Mouse (Mus musculus): ENCODE measurements around the gene Col16a1. TPM values are rescaled to one million over a fixed set of nuclear protein-coding genes. Genes with fewer than 3 reads are reported as not detected.

The Col16a1 gene
- polyA plus RNA-seq, 1 experiment from 2014 or later = 47.7 TPM

DNA sequence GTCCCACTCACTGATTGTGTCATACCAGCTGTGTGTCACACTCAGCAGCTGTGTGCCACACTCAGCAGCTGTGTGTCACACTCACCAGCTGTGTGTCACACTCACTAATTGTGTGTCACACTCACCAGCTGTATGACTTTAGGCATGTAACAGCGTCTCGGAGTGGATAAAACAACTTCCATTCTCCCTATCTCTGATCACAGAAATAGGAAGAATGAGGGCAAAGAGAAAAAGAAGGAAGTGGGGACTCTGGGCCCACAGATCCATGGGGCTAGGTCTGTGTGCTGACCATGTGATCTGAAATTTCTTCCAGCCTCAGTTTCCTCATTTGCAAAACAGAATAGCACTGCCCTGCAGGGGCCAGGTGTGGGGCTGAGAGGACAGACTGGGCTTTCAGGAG, 24.1 kb downstream of the Col16a1 start:
- Histone ChIP-seq H3K36me3 (ENCODE audit: control insufficient read depth, insufficient read depth, low read length) (no peaks in the 10 kb centered on the region), H3K27me3 (ENCODE audit: control insufficient read depth, insufficient read depth, low read length) (no peaks in the 10 kb centered on the region), H3K4me3 (ENCODE audit: low read depth, low read length) (no peak overlapping the region), H3K4me1 (replicated peaks; ENCODE audit: control insufficient read depth, insufficient read depth) (no peaks in the 10 kb centered on the region), H3K9ac (ENCODE audit: low read length) (no peak overlapping the region), H3K9me3 (ENCODE audit: control insufficient read depth, low read length) (no peaks in the 10 kb centered on the region), H3K27ac (replicated peaks) (no peak overlapping the region), H3K4me2 (replicated peaks; ENCODE audit: low read depth) (no peak overlapping the region)
- WGBS = 82% methylated on average over 2 of the region's 2 CpGs
- TF ChIP-seq EP300 (optimal IDR thresholded peaks at IDR 0.05) = no peak
- no peak for TF ChIP-seq CTCF (IDR thresholded peaks at IDR 0.05; ENCODE audit: low read depth)
- DNase-seq (ENCODE audit: low spot score) (no peak), ATAC-seq (ENCODE audit: low FRiP score, low TSS enrichment) (no peak)

DNA sequence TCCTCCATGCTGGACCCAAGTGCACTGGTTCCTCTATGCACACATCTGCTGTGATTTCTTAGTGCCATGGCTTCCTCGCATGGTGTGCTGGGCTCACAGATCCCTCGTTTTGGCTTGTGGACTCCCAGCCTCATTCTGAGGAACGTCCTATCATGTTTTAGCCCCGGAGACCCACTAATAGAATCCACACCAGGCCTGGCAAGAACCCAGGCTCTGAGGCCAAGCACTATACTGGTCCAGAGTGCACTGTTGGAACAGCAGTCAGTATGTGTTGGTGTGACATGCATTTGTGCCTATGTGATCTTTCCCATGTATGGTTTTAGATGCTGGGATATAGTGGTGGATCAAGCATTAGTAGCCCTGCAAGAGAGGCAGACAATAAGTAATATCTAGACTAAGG, 25.7 kb downstream of the Col16a1 start:
- no peaks in the 10 kb centered on the region for H3K9me3 ChIP-seq (ENCODE audit: control insufficient read depth, low read length)
- WGBS = 79% methylated on average over 4 of the region's 4 CpGs
- no peak overlapping the region for H3K9ac ChIP-seq (ENCODE audit: low read length)
- TF ChIP-seq EP300 (optimal IDR thresholded peaks at IDR 0.05) (no peak), CTCF (IDR thresholded peaks at IDR 0.05; ENCODE audit: low read depth) (no peak)
- no peak overlapping the region for H3K27ac ChIP-seq (replicated peaks)
- no peak overlapping the region for H3K4me2 ChIP-seq (replicated peaks; ENCODE audit: low read depth)
- no peaks in the 10 kb centered on the region for H3K27me3 ChIP-seq (ENCODE audit: control insufficient read depth, insufficient read depth, low read length)
- DNase-seq (ENCODE audit: low spot score) (no peak), ATAC-seq (ENCODE audit: low FRiP score, low TSS enrichment) (no peak)
- no peak overlapping the region for H3K4me3 ChIP-seq (ENCODE audit: low read depth, low read length)
- H3K4me1 ChIP-seq (replicated peaks; ENCODE audit: control insufficient read depth, insufficient read depth) = no peaks in the 10 kb centered on the region
- H3K36me3 ChIP-seq (ENCODE audit: control insufficient read depth, insufficient read depth, low read length) = no peaks in the 10 kb centered on the region

DNA sequence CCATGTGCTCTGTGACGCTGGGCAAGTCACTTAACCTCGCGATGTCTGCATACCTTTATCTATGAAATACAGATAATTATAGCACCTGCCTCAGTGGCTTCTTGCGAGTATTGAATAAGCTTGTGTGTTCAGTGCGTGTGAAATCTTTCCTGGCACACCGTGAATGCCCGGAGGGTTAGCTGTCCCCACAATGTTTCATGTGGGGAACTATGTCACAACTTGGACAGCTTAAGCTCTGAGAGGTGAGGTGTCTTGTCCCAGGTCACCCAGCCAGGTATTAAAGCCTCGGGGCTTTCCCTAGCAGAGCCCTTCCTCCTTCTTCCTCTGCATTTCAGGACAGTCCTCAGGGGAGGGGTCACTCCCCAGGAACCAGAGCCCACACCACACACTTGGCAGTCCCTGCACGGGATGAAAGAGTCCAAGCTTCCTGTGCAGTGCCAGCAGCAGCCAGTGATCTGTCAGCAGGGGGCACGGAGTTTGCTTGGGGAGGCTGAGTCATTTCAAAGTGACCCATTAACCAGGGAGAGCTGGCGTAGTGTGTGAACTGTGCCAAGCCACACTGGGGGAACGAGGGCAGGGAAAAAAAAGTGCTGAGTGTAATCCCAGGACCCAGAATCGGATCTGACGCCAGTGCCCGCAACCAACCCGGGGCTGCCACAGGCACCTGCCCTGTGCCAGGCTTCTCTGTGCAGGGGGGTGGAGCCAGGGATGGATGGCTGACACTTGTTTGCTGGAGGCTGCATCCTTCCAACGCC, 27.3 kb downstream of the Col16a1 start:
- no peaks in the 10 kb centered on the region for H3K9me3 ChIP-seq (ENCODE audit: control insufficient read depth, low read length)
- 67% methylated on average over 17 of the region's 17 CpGs for WGBS
- no peak overlapping the region for H3K27ac ChIP-seq (replicated peaks)
- ATAC-seq (ENCODE audit: low FRiP score, low TSS enrichment) (no peak), DNase-seq (ENCODE audit: low spot score) (no peak)
- TF ChIP-seq EP300 (optimal IDR thresholded peaks at IDR 0.05) (no peak), CTCF (IDR thresholded peaks at IDR 0.05; ENCODE audit: low read depth) (peak; percentile 32; the same call in 1 of the 2 replicates)
- no peak overlapping the region for H3K9ac ChIP-seq (ENCODE audit: low read length)
- no peaks in the 10 kb centered on the region for H3K27me3 ChIP-seq (ENCODE audit: control insufficient read depth, insufficient read depth, low read length)
- no peaks in the 10 kb centered on the region for H3K4me1 ChIP-seq (replicated peaks; ENCODE audit: control insufficient read depth, insufficient read depth)
- no peak overlapping the region for H3K4me3 ChIP-seq (ENCODE audit: low read depth, low read length)
- H3K36me3 ChIP-seq (ENCODE audit: control insufficient read depth, insufficient read depth, low read length) = no peaks in the 10 kb centered on the region
- H3K4me2 ChIP-seq (replicated peaks; ENCODE audit: low read depth) = no peak overlapping the region

DNA sequence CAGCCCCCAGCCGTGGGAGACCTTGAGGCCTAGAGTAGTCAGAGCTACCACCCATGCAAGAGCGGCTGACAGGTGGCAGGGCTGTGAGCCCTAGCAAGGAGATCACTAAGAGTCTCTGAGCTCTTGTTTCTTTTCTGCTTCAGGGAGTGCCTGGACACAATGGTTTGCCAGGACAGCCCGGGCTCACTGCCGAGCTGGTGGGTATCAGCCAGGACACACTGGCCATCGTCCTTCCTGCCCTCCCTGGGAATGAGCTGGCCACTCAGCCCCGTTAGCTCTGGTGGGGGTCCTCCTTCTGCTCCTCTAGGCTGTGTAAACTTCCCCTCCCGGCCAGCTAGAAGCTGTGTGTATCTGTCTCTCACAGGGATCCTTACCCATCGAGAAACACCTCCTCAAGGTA, 29.2 kb downstream of the Col16a1 start:
- H3K4me1 ChIP-seq (replicated peaks; ENCODE audit: control insufficient read depth, insufficient read depth) = no peaks in the 10 kb centered on the region
- no peaks in the 10 kb centered on the region for H3K9me3 ChIP-seq (ENCODE audit: control insufficient read depth, low read length)
- DNase-seq (ENCODE audit: low spot score) (no peak), ATAC-seq (ENCODE audit: low FRiP score, low TSS enrichment) (no peak)
- 60% methylated on average over 8 of the region's 8 CpGs for WGBS
- no peak overlapping the region for H3K4me3 ChIP-seq (ENCODE audit: low read depth, low read length)
- no peak for TF ChIP-seq CTCF (IDR thresholded peaks at IDR 0.05; ENCODE audit: low read depth)
- TF ChIP-seq EP300 (optimal IDR thresholded peaks at IDR 0.05) = no peak
- no peak overlapping the region for H3K9ac ChIP-seq (ENCODE audit: low read length)
- H3K27ac ChIP-seq (replicated peaks) = no peak overlapping the region
- no peaks in the 10 kb centered on the region for H3K36me3 ChIP-seq (ENCODE audit: control insufficient read depth, insufficient read depth, low read length)
- no peaks in the 10 kb centered on the region for H3K27me3 ChIP-seq (ENCODE audit: control insufficient read depth, insufficient read depth, low read length)
- H3K4me2 ChIP-seq (replicated peaks; ENCODE audit: low read depth) = no peak overlapping the region

DNA sequence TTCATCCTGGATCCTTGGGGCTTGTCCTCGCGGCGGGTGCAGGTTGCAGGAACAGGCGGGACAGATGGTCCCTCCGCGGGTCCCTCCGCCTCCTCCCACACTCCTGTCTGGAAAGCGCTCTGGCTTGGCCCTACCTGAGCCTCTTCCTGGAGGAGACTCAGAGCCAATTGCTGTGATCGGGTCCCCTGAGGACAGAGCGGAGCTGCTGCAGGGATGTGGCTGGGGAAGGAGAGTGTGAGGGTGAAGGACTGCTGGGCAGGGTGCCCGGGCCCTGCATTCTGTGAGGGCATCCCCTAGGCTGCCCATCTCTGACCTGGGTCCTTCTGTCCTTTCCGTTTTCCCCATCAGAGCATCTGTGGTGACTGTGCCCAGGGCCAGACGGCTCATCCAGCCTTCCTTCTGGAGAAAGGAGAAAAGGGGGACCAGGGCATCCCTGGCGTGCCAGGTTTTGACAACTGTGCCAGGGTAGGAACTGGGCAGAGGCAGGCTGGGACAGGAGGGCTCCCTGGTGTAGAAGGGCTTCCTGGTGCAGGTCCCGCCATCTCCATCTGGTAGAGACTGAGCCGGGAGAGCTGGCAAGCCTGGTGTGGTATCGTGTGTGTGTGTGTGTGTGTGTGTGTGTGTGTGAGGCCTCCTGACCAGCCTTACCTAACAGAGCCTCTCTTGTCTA, 31.3 kb downstream of the Col16a1 start:
- Histone ChIP-seq H3K4me1 (replicated peaks; ENCODE audit: control insufficient read depth, insufficient read depth) (no peaks in the 10 kb centered on the region), H3K9ac (ENCODE audit: low read length) (no peak overlapping the region), H3K4me3 (ENCODE audit: low read depth, low read length) (no peak overlapping the region), H3K9me3 (ENCODE audit: control insufficient read depth, low read length) (no peaks in the 10 kb centered on the region), H3K27me3 (ENCODE audit: control insufficient read depth, insufficient read depth, low read length) (no peaks in the 10 kb centered on the region), H3K4me2 (replicated peaks; ENCODE audit: low read depth) (no peak overlapping the region), H3K27ac (replicated peaks) (no peak overlapping the region), H3K36me3 (ENCODE audit: control insufficient read depth, insufficient read depth, low read length) (no peaks in the 10 kb centered on the region)
- TF ChIP-seq EP300 (optimal IDR thresholded peaks at IDR 0.05) (no peak), CTCF (IDR thresholded peaks at IDR 0.05; ENCODE audit: low read depth) (no peak)
- no peak for DNase-seq (ENCODE audit: low spot score)
- ATAC-seq (ENCODE audit: low FRiP score, low TSS enrichment) = no peak
- WGBS = 56% methylated on average over 17 of the region's 17 CpGs

DNA sequence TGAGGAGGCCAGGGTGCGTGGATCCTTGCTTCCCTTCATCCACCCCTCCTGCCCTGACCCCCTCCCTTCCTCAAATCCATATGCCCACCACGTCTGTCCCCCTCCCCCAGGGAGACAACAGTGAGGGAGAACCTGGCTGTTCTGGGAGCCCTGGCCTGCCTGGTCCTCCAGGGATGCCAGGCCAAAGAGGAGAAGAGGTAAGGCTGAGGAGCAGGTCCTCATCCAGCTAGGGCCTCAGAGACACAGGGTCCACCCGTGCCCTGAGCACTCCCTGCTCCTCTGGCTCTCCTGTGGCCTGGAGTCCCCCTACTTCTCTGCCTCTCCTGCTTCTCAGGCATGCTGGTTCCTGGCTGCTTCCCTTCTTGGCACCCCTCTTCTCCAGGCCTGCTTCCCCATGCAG, 31.9 kb downstream of the Col16a1 start:
- H3K27ac ChIP-seq (replicated peaks) = no peak overlapping the region
- H3K4me3 ChIP-seq (ENCODE audit: low read depth, low read length) = no peak overlapping the region

More for the DNA sequence above, 31.9 kb downstream of the Col16a1 start:
- H3K27me3 ChIP-seq (ENCODE audit: control insufficient read depth, insufficient read depth, low read length) = no peaks in the 10 kb centered on the region
- ATAC-seq (ENCODE audit: low FRiP score, low TSS enrichment) = no peak
- TF ChIP-seq EP300 (optimal IDR thresholded peaks at IDR 0.05) (no peak), CTCF (IDR thresholded peaks at IDR 0.05; ENCODE audit: low read depth) (no peak)
- H3K36me3 ChIP-seq (ENCODE audit: control insufficient read depth, insufficient read depth, low read length) = no peaks in the 10 kb centered on the region
- WGBS = 53% methylated on average over 3 of the region's 3 CpGs
- no peaks in the 10 kb centered on the region for H3K4me1 ChIP-seq (replicated peaks; ENCODE audit: control insufficient read depth, insufficient read depth)
- no peak overlapping the region for H3K9ac ChIP-seq (ENCODE audit: low read length)
- no peaks in the 10 kb centered on the region for H3K9me3 ChIP-seq (ENCODE audit: control insufficient read depth, low read length)
- no peak for DNase-seq (ENCODE audit: low spot score)
- H3K4me2 ChIP-seq (replicated peaks; ENCODE audit: low read depth) = no peak overlapping the region

All from stomach, postnatal 0 days (tissue).